Mouse (Mus musculus) neural tube, embryonic 11.5 days (tissue): ENCODE measurements at regions not wholly inside any gene's neighbourhood (a gene's known extent, or its start where the extent isn't known, plus 50 kb on each side); places are given as distances from the start of the nearest gene placed in this dataset.
"Not testable (repeated sequence)": the region's sequence is repeated elsewhere in the genome, so short reads cannot be mapped to it uniquely, and the experiment has no call there.

Source experiments
- ATAC-seq: fragments of 200-750 bp; cut with Nextera tagmentation; 2 replicates; pipeline ENCODE4 v1.8.0; 2017; ENCODE audit warnings: moderate number of reproducible peaks, mild to moderate bottlenecking, moderate TSS enrichment, moderate library complexity; ENCODE audit not compliant: insufficient read depth, low FRiP score, low TSS enrichment
- DNase-seq: peaks from one replicate; pipeline ENCODE4 v3.0.0-alpha.2; 2015; ENCODE audit warnings: low spot score
- H3K27ac ChIP-seq: fragments of 300-500 bp; sonication (generic); 2 replicates; pipeline ENCODE4 v1.5.1; 2014; ENCODE audit warnings: low read depth, mild to moderate bottlenecking, low read length
- H3K27me3 ChIP-seq: fragments of 300-500 bp; sonication (generic); 2 replicates; pipeline ENCODE4 v1.6.1; 2014; ENCODE audit warnings: mild to moderate bottlenecking, low read length, mixed read lengths; ENCODE audit not compliant: control insufficient read depth, insufficient read depth
- H3K36me3 ChIP-seq: fragments of 300-500 bp; sonication (generic); 2 replicates; pipeline ENCODE4 v1.6.1; 2014; ENCODE audit warnings: mild to moderate bottlenecking, low read length, moderate library complexity, mixed read lengths; ENCODE audit not compliant: control insufficient read depth, insufficient read depth
- H3K4me1 ChIP-seq: fragments of 300-500 bp; sonication (generic); 2 replicates; pipeline ENCODE4 v1.6.1; 2014; ENCODE audit warnings: low read length, mixed read lengths; ENCODE audit not compliant: control insufficient read depth, insufficient read depth
- H3K4me2 ChIP-seq: fragments of 300-500 bp; sonication (generic); 2 replicates; pipeline ENCODE4 v1.6.1; 2014; ENCODE audit warnings: low read depth, mild to moderate bottlenecking, moderate library complexity
- H3K4me3 ChIP-seq: fragments of 300-500 bp; sonication (generic); 2 replicates; pipeline ENCODE4 v1.5.1; 2014; ENCODE audit warnings: low read depth, low read length
- H3K9ac ChIP-seq: fragments of 300-500 bp; sonication (generic); 2 replicates; pipeline ENCODE4 v1.6.1; 2014; ENCODE audit warnings: mild to moderate bottlenecking, low read length
- H3K9me3 ChIP-seq: fragments of 300-500 bp; sonication (generic); 2 replicates; pipeline ENCODE4 v1.6.1; 2016; ENCODE audit warnings: low read length; ENCODE audit not compliant: control insufficient read depth
- whole genome bisulfite sequencing: fragments of 180-500 bp; shearing (Covaris S2); extraction: QIAGEN DNeasy Blood & Tissue Kit; methylation state at CpG from one replicate; pipeline ENCODE4 v1.1.7; 2014; 5-methylcytosine and 5-hydroxymethylcytosine counted together

DNA sequence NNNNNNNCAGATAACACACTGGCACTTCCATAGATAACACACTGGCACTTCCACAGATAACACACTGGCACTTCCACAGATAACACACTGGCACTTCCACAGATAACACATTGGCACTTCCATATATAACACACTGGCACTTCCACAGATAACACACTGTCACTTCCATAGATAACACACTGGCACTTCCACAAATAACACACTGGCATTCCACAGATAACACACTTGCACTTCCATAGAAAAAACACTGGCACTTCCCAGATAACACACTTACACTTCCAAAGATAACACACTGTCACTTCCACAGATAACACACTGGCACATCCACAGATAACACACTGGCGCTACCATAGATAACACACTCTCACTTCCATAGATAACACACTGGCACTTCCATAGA lies 105.7 kb upstream of the Afdn start:
- not testable (repeated sequence) for H3K9ac ChIP-seq, H3K27ac ChIP-seq, H3K27me3 ChIP-seq, H3K36me3 ChIP-seq, H3K4me3 ChIP-seq, H3K9me3 ChIP-seq, ATAC-seq, H3K4me2 ChIP-seq, DNase-seq
- H3K4me1 ChIP-seq = peaks cover 15% of the 10 kb centered on the region
- 67% methylated on average over 1 of the region's 1 CpGs for WGBS

DNA sequence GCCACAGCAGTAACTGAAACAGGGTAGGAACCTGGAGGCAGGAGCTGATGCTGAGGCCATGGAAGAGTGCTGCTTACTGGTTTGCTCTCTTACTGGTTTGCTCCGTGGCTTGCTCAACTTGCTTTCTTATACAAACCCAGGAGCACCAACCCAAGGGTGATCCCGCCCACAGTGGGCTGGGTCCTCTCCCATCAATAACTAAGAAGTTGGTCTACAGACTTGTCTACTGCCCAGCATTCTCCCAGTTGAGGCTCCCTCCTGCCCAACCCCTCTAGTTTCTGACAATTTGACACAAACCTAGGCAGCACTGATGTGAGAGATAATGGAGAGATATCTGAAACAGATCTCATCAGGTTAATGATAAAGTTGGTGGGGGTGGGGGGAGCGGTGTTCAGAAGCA lies 104.3 kb upstream of the Afdn start:
- H3K27ac ChIP-seq = no peak overlapping the region
- no peaks in the 10 kb centered on the region for H3K27me3 ChIP-seq
- WGBS = 18% methylated on average over 3 of the region's 3 CpGs
- no peak overlapping the region for H3K4me3 ChIP-seq
- DNase-seq (no peak), ATAC-seq (no peak; the same call in none of the 2 replicates)
- H3K9ac ChIP-seq = no peak overlapping the region
- H3K36me3 ChIP-seq = no peaks in the 10 kb centered on the region
- H3K9me3 ChIP-seq = no peaks in the 10 kb centered on the region
- no peak overlapping the region; the same call in 1 of the 2 replicates for H3K4me2 ChIP-seq
- H3K4me1 ChIP-seq = peaks cover 15% of the 10 kb centered on the region

DNA sequence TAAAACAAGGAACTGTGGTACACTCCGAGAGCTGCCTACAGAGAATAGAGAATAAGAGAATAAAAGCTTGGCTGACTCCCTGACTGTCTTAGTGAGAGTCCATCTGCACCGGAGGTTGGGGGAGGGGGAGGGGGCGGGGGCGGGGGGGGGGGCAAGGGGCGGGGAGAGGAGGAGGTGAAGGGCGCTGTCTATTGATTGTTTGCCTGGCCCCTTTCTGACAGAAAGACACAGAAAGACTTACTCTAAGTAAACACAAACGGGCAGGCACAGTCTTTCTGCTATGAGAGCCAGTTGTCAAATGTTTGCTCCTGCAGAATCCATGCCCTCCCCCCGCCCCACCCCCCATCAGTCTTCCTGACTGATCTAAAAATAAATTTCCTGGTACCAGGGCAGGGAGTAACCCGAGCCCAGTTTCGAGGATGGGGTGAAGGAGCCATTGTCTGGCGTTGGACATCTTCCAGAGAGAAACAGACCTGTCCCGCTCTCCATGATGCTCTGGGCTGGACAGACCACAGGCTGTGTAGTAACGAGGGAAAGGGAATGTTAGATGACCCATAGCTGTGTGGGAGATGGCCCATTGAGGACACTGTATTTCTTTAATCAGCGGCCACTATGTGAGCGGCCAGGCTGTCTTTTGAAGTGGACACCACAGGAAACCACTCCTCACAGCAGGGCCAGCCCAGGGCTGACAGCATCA lies 103.7 kb upstream of the Afdn start:
- ATAC-seq (peak; percentile 42), DNase-seq (peak; percentile 61)
- Histone ChIP-seq H3K27ac (peak overlapping the region; percentile 37; the same call in 1 of the 2 replicates), H3K27me3 (no peaks in the 10 kb centered on the region), H3K4me1 (peaks cover 15% of the 10 kb centered on the region), H3K9ac (peak overlapping the region; percentile 26; the same call in 1 of the 2 replicates), H3K36me3 (no peaks in the 10 kb centered on the region), H3K4me3 (no peak overlapping the region), H3K4me2 (peak overlapping the region; percentile 23), H3K9me3 (no peaks in the 10 kb centered on the region)
- 3% methylated on average over 11 of the region's 15 CpGs for WGBS

- no peaks in the 10 kb centered on the region for H3K36me3 ChIP-seq
- peak overlapping the region; percentile 26; the same call in 1 of the 2 replicates for H3K9ac ChIP-seq
- no peaks in the 10 kb centered on the region for H3K9me3 ChIP-seq
- 25% methylated on average over 10 of the region's 10 CpGs for WGBS
- H3K4me3 ChIP-seq = no peak overlapping the region
- no peaks in the 10 kb centered on the region for H3K27me3 ChIP-seq
- H3K4me1 ChIP-seq = peaks cover 15% of the 10 kb centered on the region
- ATAC-seq (no peak), DNase-seq (no peak)
- peak overlapping the region; percentile 37; the same call in 1 of the 2 replicates for H3K27ac ChIP-seq
- H3K4me2 ChIP-seq = no peak overlapping the region; the same call in 1 of the 2 replicates
These were observed 103.2 kb upstream of the Afdn start for GRCm38 (mm10) chr17:13657182-13657562.

GRCm38 (mm10) chr17:13657656-13658292 lies 102.6 kb upstream of the Afdn start:
- H3K9ac ChIP-seq = no peak overlapping the region
- H3K4me1 ChIP-seq = peaks cover 15% of the 10 kb centered on the region
- no peak overlapping the region for H3K4me2 ChIP-seq
- ATAC-seq (peak; percentile 54), DNase-seq (no peak)
- no peaks in the 10 kb centered on the region for H3K36me3 ChIP-seq
- H3K27me3 ChIP-seq = no peaks in the 10 kb centered on the region
- 36% methylated on average over 9 of the region's 9 CpGs for WGBS
- H3K27ac ChIP-seq = peak overlapping the region; percentile 60
- no peak overlapping the region for H3K4me3 ChIP-seq
- no peaks in the 10 kb centered on the region for H3K9me3 ChIP-seq

- no peak overlapping the region for H3K4me3 ChIP-seq
- no peak overlapping the region for H3K9ac ChIP-seq
- no peak overlapping the region for H3K4me2 ChIP-seq
- 0 out of 2 replicates have a peak, but pooled peaks have one; percentile 19 for ATAC-seq
- H3K9me3 ChIP-seq = no peaks in the 10 kb centered on the region
- DNase-seq = no peak
- H3K4me1 ChIP-seq = peaks cover 15% of the 10 kb centered on the region
- H3K36me3 ChIP-seq = no peaks in the 10 kb centered on the region
- H3K27ac ChIP-seq = peak overlapping the region; percentile 60
- no peaks in the 10 kb centered on the region for H3K27me3 ChIP-seq
- 19% methylated on average over 3 of the region's 3 CpGs for WGBS
These were observed 101.9 kb upstream of the Afdn start for GRCm38 (mm10) chr17:13658321-13658978.

GRCm38 (mm10) chr17:13659103-13659502 lies 101.2 kb upstream of the Afdn start:
- Histone ChIP-seq H3K9ac (no peak overlapping the region), H3K9me3 (no peaks in the 10 kb centered on the region), H3K4me3 (no peak overlapping the region), H3K4me2 (no peak overlapping the region), H3K4me1 (peaks cover 15% of the 10 kb centered on the region), H3K27me3 (no peaks in the 10 kb centered on the region), H3K27ac (0 out of 2 replicates have a peak overlapping the region, but pooled peaks have one; percentile 5), H3K36me3 (no peaks in the 10 kb centered on the region)
- ATAC-seq (0 out of 2 replicates have a peak, but pooled peaks have one; percentile 9), DNase-seq (peak; percentile 44)
- WGBS = 17% methylated on average over 8 of the region's 8 CpGs

- Histone ChIP-seq H3K36me3 (no peaks in the 10 kb centered on the region), H3K4me1 (peaks cover 15% of the 10 kb centered on the region), H3K4me3 (no peak overlapping the region), H3K27me3 (no peaks in the 10 kb centered on the region), H3K9ac (no peak overlapping the region), H3K4me2 (no peak overlapping the region), H3K27ac (no peak overlapping the region), H3K9me3 (no peaks in the 10 kb centered on the region)
- 76% methylated on average over 4 of the region's 4 CpGs for WGBS
- DNase-seq (no peak), ATAC-seq (no peak)
These were observed 100.4 kb upstream of the Afdn start for GRCm38 (mm10) chr17:13659943-13660342.
